Mouse (Mus musculus): ENCODE measurements around the gene Prkar2b. TPM values are rescaled to one million over a fixed set of nuclear protein-coding genes. Genes with fewer than 3 reads are reported as not detected.

Prkar2b gene
- polyA plus RNA-seq, 1 experiment from 2014 or later: 34.0 TPM

DNA sequence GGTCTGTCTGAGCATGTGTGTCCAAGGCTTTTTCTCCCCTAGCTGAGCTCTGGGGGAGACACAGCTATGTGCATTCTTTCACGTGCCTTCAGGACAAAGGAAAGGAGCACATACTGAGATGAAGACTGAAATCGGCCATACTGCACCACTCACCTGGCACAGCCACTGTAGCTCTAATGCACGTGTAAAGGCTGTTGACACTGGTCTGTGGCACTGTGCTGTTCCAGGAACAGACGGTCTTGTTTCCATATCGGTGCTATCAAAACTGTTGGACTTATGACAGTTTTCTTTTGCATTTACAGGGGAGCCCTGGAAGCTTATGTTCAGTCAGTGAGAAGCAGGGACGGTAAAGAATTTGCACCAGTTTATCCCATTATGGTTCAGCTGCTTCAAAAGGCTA lies 135.8 kb downstream of the Prkar2b start:
- Histone ChIP-seq H3K4me2 (ENCODE audit: low read depth, low read length) (no peak overlapping the region), H3K27me3 (ENCODE audit: insufficient read depth, low read length) (no peaks in the 10 kb centered on the region)
- ATAC-seq: no peak

DNA sequence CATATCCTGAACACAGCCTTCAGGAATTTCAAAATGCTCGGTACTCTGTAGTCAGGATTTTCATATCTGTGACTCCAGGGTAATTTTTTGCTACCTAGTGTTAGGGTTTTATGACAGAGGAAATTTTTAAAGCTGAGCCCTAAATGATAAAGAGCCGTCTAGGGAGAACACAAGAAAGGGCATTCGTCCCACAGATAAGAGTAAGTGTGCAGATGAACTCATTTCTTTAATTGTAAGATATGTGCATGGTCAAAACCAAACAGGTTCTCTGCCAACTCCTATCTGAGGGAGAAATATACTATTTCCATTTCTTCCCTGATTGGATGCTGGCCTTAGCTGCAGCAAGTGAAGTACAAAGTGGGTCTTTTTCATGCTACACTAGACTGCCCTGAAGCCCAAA lies 137.0 kb downstream of the Prkar2b start:
- H3K4me3 ChIP-seq (ENCODE audit: low read depth, low read length): no peak overlapping the region
- H3K4me1 ChIP-seq (ENCODE audit: insufficient read depth): no peaks in the 10 kb centered on the region
- H3K27me3 ChIP-seq (ENCODE audit: insufficient read depth, low read length): no peaks in the 10 kb centered on the region
- ATAC-seq (no peak), DNase-seq (no peak)
- H3K9ac ChIP-seq (replicated peaks): no peak overlapping the region
- no peak overlapping the region for H3K4me2 ChIP-seq (ENCODE audit: low read depth, low read length)
- no peaks in the 10 kb centered on the region for H3K9me3 ChIP-seq (ENCODE audit: low read length)
- H3K36me3 ChIP-seq (replicated peaks; ENCODE audit: insufficient read depth, low read length): peaks cover 48% of the 10 kb centered on the region
- TF ChIP-seq CTCF (IDR thresholded peaks at IDR 0.05; ENCODE audit: low read depth): no peak
- TF ChIP-seq EP300 (IDR thresholded peaks at IDR 0.05; ENCODE audit: low read depth): no peak
- WGBS (ENCODE audit: insufficient replicate concordance): 43% methylated on average over 3 of the region's 3 CpGs
- no peak overlapping the region for H3K27ac ChIP-seq (ENCODE audit: low read depth)

More for the DNA sequence above, 135.8 kb downstream of the Prkar2b start:
- Histone ChIP-seq H3K4me1 (ENCODE audit: insufficient read depth) (no peaks in the 10 kb centered on the region), H3K4me3 (ENCODE audit: low read depth, low read length) (no peak overlapping the region), H3K36me3 (replicated peaks; ENCODE audit: insufficient read depth, low read length) (peaks cover 59% of the 10 kb centered on the region), H3K27ac (ENCODE audit: low read depth) (no peak overlapping the region), H3K9me3 (ENCODE audit: low read length) (no peaks in the 10 kb centered on the region), H3K9ac (replicated peaks) (no peak overlapping the region)
- no peak for TF ChIP-seq EP300 (IDR thresholded peaks at IDR 0.05; ENCODE audit: low read depth)
- no peak for TF ChIP-seq CTCF (IDR thresholded peaks at IDR 0.05; ENCODE audit: low read depth)
- no peak for DNase-seq
- 87% methylated on average over 6 of the region's 6 CpGs for WGBS (ENCODE audit: insufficient replicate concordance)

DNA sequence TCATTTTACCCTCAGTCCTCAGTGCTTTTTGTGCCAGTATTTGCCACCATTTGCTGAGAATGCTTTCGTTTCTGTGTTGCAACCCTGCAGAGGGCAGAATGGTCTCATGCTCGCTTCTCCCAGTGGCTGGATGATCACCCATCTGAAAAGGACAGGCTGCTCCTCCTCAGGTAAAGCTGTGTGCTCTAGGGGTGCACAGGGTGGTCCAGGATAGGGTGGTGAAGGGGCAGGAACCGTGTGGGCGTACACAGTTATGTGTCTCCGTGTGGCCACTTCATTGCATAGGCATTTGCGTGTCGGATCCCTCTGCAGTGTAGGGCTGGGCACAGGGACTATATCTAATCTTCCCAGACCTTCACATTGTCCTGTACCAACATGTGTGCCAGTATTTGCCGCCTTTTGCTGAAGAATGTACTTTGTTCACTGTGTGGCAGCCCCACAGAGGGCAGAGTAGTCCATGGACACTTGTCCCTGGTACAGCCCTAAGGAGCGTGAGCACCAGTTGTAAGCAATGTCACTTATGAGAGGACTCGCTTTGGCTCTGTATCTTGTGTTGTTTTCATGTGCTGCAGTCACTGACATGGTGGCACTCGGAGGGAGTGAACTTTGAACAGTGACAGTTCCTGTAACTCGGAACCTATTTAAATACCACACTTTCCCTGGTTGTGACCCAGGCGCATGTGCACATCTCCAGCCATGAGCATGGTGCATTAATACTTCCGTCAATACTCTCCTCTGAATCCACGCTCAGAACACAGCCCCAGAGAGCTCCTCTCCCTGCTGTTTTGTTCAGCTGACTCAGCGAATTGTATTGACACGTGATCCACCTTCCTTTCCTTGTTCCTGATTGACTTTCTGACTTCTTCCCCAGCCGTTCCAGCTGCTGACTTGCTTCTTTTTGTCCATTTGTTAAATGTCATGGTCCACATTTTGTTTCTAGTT lies 140.4 kb downstream of the Prkar2b start:
- Histone ChIP-seq H3K36me3 (replicated peaks; ENCODE audit: insufficient read depth, low read length) (peaks cover 20% of the 10 kb centered on the region), H3K4me2 (ENCODE audit: low read depth, low read length) (peak overlapping the region; percentile 11; the same call in 1 of the 2 replicates), H3K27ac (ENCODE audit: low read depth) (0 out of 2 replicates have a peak overlapping the region, but pooled peaks have one; percentile 9), H3K9ac (replicated peaks) (no peak overlapping the region), H3K27me3 (ENCODE audit: insufficient read depth, low read length) (no peaks in the 10 kb centered on the region), H3K9me3 (ENCODE audit: low read length) (no peaks in the 10 kb centered on the region), H3K4me1 (ENCODE audit: insufficient read depth) (no peaks in the 10 kb centered on the region), H3K4me3 (ENCODE audit: low read depth, low read length) (no peak overlapping the region)
- DNase-seq (no peak), ATAC-seq (peak; percentile 73)
- TF ChIP-seq EP300 (IDR thresholded peaks at IDR 0.05; ENCODE audit: low read depth) (no peak), CTCF (IDR thresholded peaks at IDR 0.05; ENCODE audit: low read depth) (no peak)
- 72% methylated on average over 18 of the region's 18 CpGs for WGBS (ENCODE audit: insufficient replicate concordance)

DNA sequence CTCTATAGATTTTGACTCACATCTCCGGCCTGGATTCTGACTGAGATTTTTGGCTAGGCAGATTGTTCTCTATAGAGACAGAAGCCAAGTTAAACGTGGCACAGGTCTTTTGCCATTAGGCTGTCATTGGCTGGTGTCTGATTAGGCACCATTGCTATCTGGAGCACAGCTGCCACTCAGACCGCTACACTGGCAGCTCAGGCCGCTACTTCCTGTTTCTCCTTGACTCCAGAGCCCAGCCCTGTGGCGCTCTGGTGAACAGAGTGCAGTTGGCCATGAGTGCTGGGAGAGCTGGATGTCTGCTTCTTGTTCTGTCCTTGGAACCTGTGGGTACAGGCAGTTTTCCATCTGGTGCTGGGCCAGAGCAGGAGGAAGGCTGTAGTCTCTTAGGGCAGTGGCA lies 143.9 kb downstream of the Prkar2b start:
- Histone ChIP-seq H3K9me3 (ENCODE audit: low read length) (no peaks in the 10 kb centered on the region), H3K27me3 (ENCODE audit: insufficient read depth, low read length) (no peaks in the 10 kb centered on the region), H3K4me1 (ENCODE audit: insufficient read depth) (no peaks in the 10 kb centered on the region), H3K4me2 (ENCODE audit: low read depth, low read length) (no peak overlapping the region), H3K9ac (replicated peaks) (no peak overlapping the region), H3K36me3 (replicated peaks; ENCODE audit: insufficient read depth, low read length) (no peaks in the 10 kb centered on the region), H3K4me3 (ENCODE audit: low read depth, low read length) (no peak overlapping the region), H3K27ac (ENCODE audit: low read depth) (no peak overlapping the region)
- peak; percentile 44 for ATAC-seq
- TF ChIP-seq EP300 (IDR thresholded peaks at IDR 0.05; ENCODE audit: low read depth) (no peak), CTCF (IDR thresholded peaks at IDR 0.05; ENCODE audit: low read depth) (no peak)
- 51% methylated on average over 5 of the region's 5 CpGs for WGBS (ENCODE audit: insufficient replicate concordance)
- DNase-seq: peak; percentile 26

DNA sequence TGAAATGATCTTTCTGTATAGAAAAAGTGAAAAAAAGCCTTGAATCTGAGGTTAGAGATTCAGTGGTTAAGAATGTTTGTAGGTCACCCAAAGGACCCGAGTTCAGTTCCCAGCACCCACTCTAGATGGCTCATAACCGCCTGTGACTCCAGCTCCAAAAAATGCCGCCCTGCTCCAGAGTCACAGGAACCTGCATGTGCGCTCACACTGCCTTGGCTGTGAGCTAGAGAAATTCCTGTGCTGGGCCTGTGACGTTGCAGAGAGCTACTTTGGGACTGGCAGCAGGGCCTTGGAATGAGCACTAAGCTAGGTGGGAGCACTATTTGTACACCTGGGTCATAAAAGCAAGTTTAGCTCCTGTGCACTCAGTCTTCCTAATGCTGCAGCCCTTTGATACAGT lies 144.4 kb downstream of the Prkar2b start:
- Histone ChIP-seq H3K36me3 (replicated peaks; ENCODE audit: insufficient read depth, low read length) (no peaks in the 10 kb centered on the region), H3K27me3 (ENCODE audit: insufficient read depth, low read length) (no peaks in the 10 kb centered on the region), H3K4me3 (ENCODE audit: low read depth, low read length) (no peak overlapping the region), H3K27ac (ENCODE audit: low read depth) (no peak overlapping the region), H3K4me1 (ENCODE audit: insufficient read depth) (no peaks in the 10 kb centered on the region), H3K9ac (replicated peaks) (no peak overlapping the region), H3K9me3 (ENCODE audit: low read length) (no peaks in the 10 kb centered on the region), H3K4me2 (ENCODE audit: low read depth, low read length) (no peak overlapping the region)
- no peak for DNase-seq
- TF ChIP-seq CTCF (IDR thresholded peaks at IDR 0.05; ENCODE audit: low read depth) (no peak), EP300 (IDR thresholded peaks at IDR 0.05; ENCODE audit: low read depth) (no peak)
- WGBS (ENCODE audit: insufficient replicate concordance): 85% methylated on average over 5 of the region's 5 CpGs
- no peak for ATAC-seq

DNA sequence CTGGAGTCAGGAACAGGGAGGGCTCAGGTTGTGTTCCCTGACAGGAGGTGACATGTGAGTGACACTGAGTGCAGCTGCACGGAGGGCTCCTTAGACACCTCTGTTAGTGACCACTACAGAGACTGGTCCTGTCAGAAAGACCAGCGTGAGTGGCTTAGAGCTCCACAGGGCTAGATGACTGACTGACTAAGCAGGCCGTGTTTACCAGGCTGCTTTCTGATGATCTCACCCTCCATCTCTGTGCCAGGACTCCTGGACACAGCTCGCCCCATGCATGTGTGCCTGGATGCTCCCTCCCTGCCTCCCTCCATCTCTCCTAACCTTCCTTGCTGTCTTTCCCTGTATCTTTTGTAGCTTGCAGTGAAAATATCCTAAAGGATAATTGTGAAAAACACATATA lies 147.5 kb downstream of the Prkar2b start:
- no peaks in the 10 kb centered on the region for H3K27me3 ChIP-seq (ENCODE audit: insufficient read depth, low read length)
- TF ChIP-seq CTCF (IDR thresholded peaks at IDR 0.05; ENCODE audit: low read depth) (no peak), EP300 (IDR thresholded peaks at IDR 0.05; ENCODE audit: low read depth) (no peak)
- ATAC-seq (peak; percentile 53), DNase-seq (no peak)
- no peak overlapping the region for H3K9ac ChIP-seq (replicated peaks)
- H3K36me3 ChIP-seq (replicated peaks; ENCODE audit: insufficient read depth, low read length): no peaks in the 10 kb centered on the region
- H3K27ac ChIP-seq (ENCODE audit: low read depth): no peak overlapping the region
- H3K4me2 ChIP-seq (ENCODE audit: low read depth, low read length): no peak overlapping the region
- no peaks in the 10 kb centered on the region for H3K9me3 ChIP-seq (ENCODE audit: low read length)
- H3K4me3 ChIP-seq (ENCODE audit: low read depth, low read length): no peak overlapping the region
- 74% methylated on average over 4 of the region's 4 CpGs for WGBS (ENCODE audit: insufficient replicate concordance)
- H3K4me1 ChIP-seq (ENCODE audit: insufficient read depth): no peaks in the 10 kb centered on the region
